Comparison of ENCODE assay signal across 8 mouse cellular contexts in the genomic region with DNA sequence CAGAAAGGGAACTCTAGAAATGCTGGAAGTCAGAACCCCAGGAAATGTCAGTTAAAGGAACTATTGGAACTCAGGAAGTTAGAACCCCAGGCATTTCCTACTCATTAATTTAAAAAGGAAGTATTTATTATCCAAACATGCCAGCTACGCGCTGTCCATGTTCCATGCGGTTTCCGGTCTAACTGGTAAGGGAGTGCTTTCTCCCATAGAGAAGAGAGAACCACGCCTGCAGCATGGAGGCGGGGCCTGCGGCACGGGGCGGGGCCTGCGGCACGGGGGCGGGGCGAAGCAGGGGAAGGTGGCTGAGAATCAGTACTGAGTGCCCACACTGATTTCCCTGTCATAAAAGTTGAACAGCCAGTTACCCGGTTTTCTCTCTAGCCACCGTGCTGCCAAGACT. TPM values are rescaled to one million over a fixed set of nuclear protein-coding genes. Genes with fewer than 3 reads are reported as not detected.
A peak's percentile ranks its signal among the peaks of the same experiment; 100 is the strongest.
DNase-seq lines count a peak whose midpoint lies in the region; ATAC-seq lines count a peak whose summit lies in the region.

No protein-coding gene starts in this region.

- no peaks in the 10 kb centered on the region for H3K27me3 ChIP-seq in stomach, embryonic 14.5 days (ENCODE audit: control insufficient read depth, insufficient read depth, low read length)
- H3K27me3 ChIP-seq in midbrain, embryonic 14.5 days (ENCODE audit: control insufficient read depth, insufficient read depth, low read length): peaks cover under 1% of the 10 kb centered on the region; the same call in 1 of the 2 replicates

- intact Hi-C loops in heart, postnatal 14 days (cut with DNase I): no loop called here

- no peak overlapping the region for H3K4me3 ChIP-seq in stomach, embryonic 14.5 days (ENCODE audit: low read depth, low read length)
- no peak overlapping the region for H3K4me3 ChIP-seq in midbrain, embryonic 14.5 days (replicated peaks; ENCODE audit: low read depth, low read length)

- ATAC-seq in stomach, embryonic 14.5 days (ENCODE audit: insufficient number of reproducible peaks, insufficient read depth, low FRiP score, low read depth): 0 out of 2 replicates have a peak, but pooled peaks have one; percentile 23
- no peak for ATAC-seq in midbrain, embryonic 14.5 days (ENCODE audit: low FRiP score, low TSS enrichment)

- H3K9me3 ChIP-seq in stomach, embryonic 14.5 days (ENCODE audit: control insufficient read depth, low read depth, low read length): no peaks in the 10 kb centered on the region
- H3K9me3 ChIP-seq in midbrain, embryonic 14.5 days (ENCODE audit: control insufficient read depth, low read length): no peaks in the 10 kb centered on the region

- no peak overlapping the region for H3K4me2 ChIP-seq in stomach, embryonic 14.5 days (replicated peaks; ENCODE audit: low read depth, low read length)
- H3K4me2 ChIP-seq in midbrain, embryonic 14.5 days (ENCODE audit: low read length): no peak overlapping the region

- H3K4me1 ChIP-seq in stomach, embryonic 14.5 days (ENCODE audit: control insufficient read depth, insufficient read depth, low read length): no peaks in the 10 kb centered on the region
- no peaks in the 10 kb centered on the region for H3K4me1 ChIP-seq in midbrain, embryonic 14.5 days (ENCODE audit: control insufficient read depth, insufficient read depth, low read length)

- H3K9ac ChIP-seq in stomach, embryonic 14.5 days (replicated peaks; ENCODE audit: low read depth, low read length): no peak overlapping the region
- no peak overlapping the region for H3K9ac ChIP-seq in midbrain, embryonic 14.5 days (replicated peaks; ENCODE audit: low read length)

- H3K27ac ChIP-seq in stomach, embryonic 14.5 days (ENCODE audit: low read length): no peak overlapping the region
- H3K27ac ChIP-seq in midbrain, embryonic 14.5 days (replicated peaks; ENCODE audit: low read depth, low read length): no peak overlapping the region

- no peaks in the 10 kb centered on the region for H3K36me3 ChIP-seq in stomach, embryonic 14.5 days (ENCODE audit: control insufficient read depth, insufficient read depth, low read length)
- H3K36me3 ChIP-seq in midbrain, embryonic 14.5 days (ENCODE audit: control insufficient read depth, insufficient read depth, low read length): no peaks in the 10 kb centered on the region

- peak; percentile 48 for DNase-seq in thymus, postnatal 4 days
- DNase-seq in thymus, postnatal 0 days (ENCODE audit: low spot score): no peak
- DNase-seq in heart, postnatal 14 days: peak; percentile 16 to 19
- peak; percentile 70 for DNase-seq in liver
- no peak for DNase-seq in right cerebral cortex, adult 18-20 months
- DNase-seq in midbrain, embryonic 14.5 days: no peak
- DNase-seq in ovary, adult 18-20 months (ENCODE audit: low spot score): no peak

- WGBS in stomach, embryonic 14.5 days: 25% methylated on average over 15 of the region's 15 CpGs
- 45% methylated on average over 15 of the region's 15 CpGs for WGBS in midbrain, embryonic 14.5 days

RNA-seq across cellular contexts. Expression of a gene that starts 6.9 kb away (rescaled TPM):
- polyA plus RNA-seq in thymus, postnatal 0 days (2015; fragmentation: Nextera tagmentation; extraction: Ambion mirVana): 0.10 TPM in 1 of 2 replicates, not detected in the other
- total RNA-seq in heart, postnatal 14 days (2021): not detected
- 0.39 and 0.97 TPM in 2 replicates for polyA plus RNA-seq in stomach, embryonic 14.5 days (2014; fragmentation: Nextera tagmentation; extraction: Ambion mirVana)
- 7.6 and 10.3 TPM in 2 replicates for polyA plus RNA-seq in midbrain, embryonic 14.5 days (2014; fragmentation: Nextera tagmentation; extraction: Ambion mirVana)

Comparison
In these comparisons a context has a peak if more than half of its experiments do, and no peak if none do; other contexts are left out.
1. DNase-seq: peak in thymus, postnatal 4 days (single experiment), heart, postnatal 14 days (2 of 2) and liver (single experiment); none in thymus, postnatal 0 days (single experiment), right cerebral cortex, adult 18-20 months (single experiment), midbrain, embryonic 14.5 days (single experiment) and ovary, adult 18-20 months (single experiment).